ENCODE assay signal across 33 mouse cellular contexts in genomic region chr7:44942904-44943303, GRCm38 (mm10). TPM values are rescaled to one million over a fixed set of nuclear protein-coding genes. Genes with fewer than 3 reads are reported as not detected.
"Had no signal": no experiment of that assay in that cellular context is flagged by ENCODE, and none has a peak within 500 bp of the region (broad histone marks: within the 10 kb centered on the region; RNA-seq: fewer than 3 reads in every experiment).

Gene Tsks (plus strand): TSS chr7:44943204.

- DNase-seq: gastrocnemius, adult 2 months; gastrocnemius, postnatal 10 days; heart, adult 18-20 months; heart, postnatal 10 days; heart, postnatal 4 days; kidney, adult 18-20 months; kidney, adult 8-10 months; kidney, postnatal 10 days; kidney, postnatal 25 days; kidney, postnatal 4 days; layer of hippocampus, postnatal 36 days; left cerebral cortex, postnatal 4 days had no signal

- H3K4me1 ChIP-seq: heart, embryonic 10.5 days; heart, embryonic 12.5 days; hindbrain, embryonic 10.5 days; hindbrain, embryonic 12.5 days; intestine, embryonic 15.5 days; limb, embryonic 13.5 days; limb, embryonic 15.5 days; liver, embryonic 12.5 days had no signal

- H3K27me3 ChIP-seq: intestine, embryonic 15.5 days had no signal

- H3K9me3 ChIP-seq: heart, embryonic 10.5 days; hindbrain, embryonic 10.5 days; hindbrain, embryonic 12.5 days; intestine, embryonic 15.5 days; limb, embryonic 13.5 days; limb, embryonic 15.5 days; liver, embryonic 12.5 days had no signal

- ATAC-seq: hindbrain, embryonic 16.5 days; inflammation-experienced regulatory T-cells, adult 6 months; intestine, embryonic 15.5 days; intestine, postnatal 0 days; liver, embryonic 12.5 days had no signal

- H3K27ac ChIP-seq: gastrocnemius, adult 2 months; heart, embryonic 10.5 days; hindbrain, embryonic 10.5 days; hindbrain, embryonic 12.5 days; hindbrain, embryonic 14.5 days; intestine, embryonic 15.5 days; layer of hippocampus, adult 2 months; limb, embryonic 13.5 days; limb, embryonic 15.5 days; liver, embryonic 12.5 days had no signal

- H3K4me3 ChIP-seq: gastrocnemius, adult 2 months; heart, embryonic 10.5 days; heart, embryonic 12.5 days; hindbrain, embryonic 10.5 days; hindbrain, embryonic 12.5 days; intestine, embryonic 15.5 days; layer of hippocampus, adult 2 months; limb, embryonic 13.5 days; limb, embryonic 15.5 days; liver, embryonic 12.5 days had no signal

- H3K36me3 ChIP-seq: heart, embryonic 10.5 days; heart, embryonic 12.5 days; hindbrain, embryonic 10.5 days; hindbrain, embryonic 12.5 days; intestine, embryonic 15.5 days; limb, embryonic 13.5 days; limb, embryonic 15.5 days; liver, embryonic 12.5 days had no signal

RNA-seq across cellular contexts. Expression of gene Tsks, which starts in this region (rescaled TPM):
- total RNA-seq: gastrocnemius, adult 2 months; gastrocnemius, postnatal 10 days; gastrocnemius, postnatal 25 days; gastrocnemius, postnatal 4 days; granulocyte monocyte progenitor cell, adult 5-6 weeks; heart, adult 18-20 months; heart, adult 8-10 months; heart, postnatal 10 days; heart, postnatal 25 days; heart, postnatal 4 days; left cerebral cortex, postnatal 4 days; liver, adult 2 months had no signal
- polyA plus RNA-seq: heart, embryonic 12.5 days; heart, embryonic 14.5 days; hindbrain, embryonic 12.5 days; hindbrain, embryonic 16.5 days; inflammation-experienced regulatory T-cells, adult 6 months; kidney, embryonic 14.5 days; liver, embryonic 12.5 days had no signal
